Mouse (Mus musculus) olfactory bulb, adult 2 months (tissue): ENCODE results near the gene Cdk8. TPM values are rescaled to one million over a fixed set of nuclear protein-coding genes. Genes with fewer than 3 reads are reported as not detected.
A peak's percentile ranks its signal among the peaks of the same experiment; 100 is the strongest.

ENCODE experiments used
- H3K27ac ChIP-seq: fragments of 200-500 bp; 2 replicates; pipeline ENCODE4 v1.5.1; 2012; ENCODE audit warnings: low read depth, low read length; ENCODE audit not compliant: insufficient read depth
- H3K4me1 ChIP-seq: fragments of 200-500 bp; 2 replicates; pipeline ENCODE4 v1.6.1; 2012; ENCODE audit warnings: low read length; ENCODE audit not compliant: control insufficient read depth, insufficient read depth
- H3K4me3 ChIP-seq: fragments of 200-500 bp; 2 replicates; pipeline ENCODE4 v1.5.1; 2012; ENCODE audit warnings: mild to moderate bottlenecking, low read depth, low read length, moderate library complexity; ENCODE audit not compliant: insufficient read depth
- CTCF ChIP-seq: fragments of 200-500 bp; IDR thresholded peaks from 2 replicates; pipeline ENCODE4 v1.5.1; 2012; ENCODE audit warnings: low read depth, mild to moderate bottlenecking, low read length, moderate library complexity; ENCODE audit not compliant: insufficient read depth
- POLR2A ChIP-seq: fragments of 200-500 bp; IDR thresholded peaks from 2 replicates; pipeline ENCODE4 v1.6.1; 2012; ENCODE audit warnings: mild to moderate bottlenecking, low read depth, low read length, moderate library complexity; ENCODE audit not compliant: insufficient read depth
- WGBS: fragments of 180-500 bp; shearing (Covaris S2); methylation state at CpG from one replicate; pipeline ENCODE4 v1.1.7; 2018; 5-methylcytosine and 5-hydroxymethylcytosine counted together
- polyA plus RNA-seq: library from polyadenylated mRNA; stranded (reverse); fragments of >200 nt; gene quantifications from 2 replicates; pipeline ENCODE4 v1.2.4, GENCODE M21; 2012; ENCODE audit warnings: low replicate concordance; ENCODE audit not compliant: missing spikeins, insufficient read depth, insufficient read length

Gene Cdk8
- polyA plus RNA-seq, 1 experiment = not detected

DNA sequence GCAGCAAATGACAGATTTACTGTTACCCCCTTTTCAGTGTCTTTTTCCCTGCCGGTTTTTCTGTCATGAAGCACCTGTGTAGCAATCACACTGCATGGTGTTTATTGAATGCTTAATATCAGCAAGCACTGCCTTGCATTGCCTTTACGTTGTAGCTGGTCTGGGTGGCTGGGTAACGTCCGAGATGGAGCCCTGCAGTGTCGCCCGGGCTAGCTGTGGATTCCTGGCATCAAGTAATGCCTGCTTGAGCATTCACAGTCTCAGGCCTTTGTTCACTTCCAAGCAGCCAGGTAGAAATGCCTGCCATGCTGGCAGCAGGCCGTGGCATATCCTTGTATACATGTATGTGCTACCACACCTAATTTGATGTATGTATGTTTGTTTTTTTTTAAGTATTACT, 36.7 kb downstream of the Cdk8 start:
- Histone ChIP-seq H3K4me1 (no peaks in the 10 kb centered on the region; the same call in 1 of the 2 replicates), H3K4me3 (no peak overlapping the region), H3K27ac (no peak overlapping the region)
- 89% methylated on average over 7 of the region's 7 CpGs for WGBS
- TF ChIP-seq POLR2A (no peak), CTCF (no peak)

- WGBS = 91% methylated on average over 9 of the region's 9 CpGs
- no peak overlapping the region for H3K4me3 ChIP-seq
- H3K27ac ChIP-seq = no peak overlapping the region
- TF ChIP-seq CTCF = no peak
- TF ChIP-seq POLR2A = no peak
- peaks cover 3% of the 10 kb centered on the region for H3K4me1 ChIP-seq
Measured at GRCm38 (mm10) chr5:146270593-146270992, 39.6 kb downstream of the Cdk8 start.

DNA sequence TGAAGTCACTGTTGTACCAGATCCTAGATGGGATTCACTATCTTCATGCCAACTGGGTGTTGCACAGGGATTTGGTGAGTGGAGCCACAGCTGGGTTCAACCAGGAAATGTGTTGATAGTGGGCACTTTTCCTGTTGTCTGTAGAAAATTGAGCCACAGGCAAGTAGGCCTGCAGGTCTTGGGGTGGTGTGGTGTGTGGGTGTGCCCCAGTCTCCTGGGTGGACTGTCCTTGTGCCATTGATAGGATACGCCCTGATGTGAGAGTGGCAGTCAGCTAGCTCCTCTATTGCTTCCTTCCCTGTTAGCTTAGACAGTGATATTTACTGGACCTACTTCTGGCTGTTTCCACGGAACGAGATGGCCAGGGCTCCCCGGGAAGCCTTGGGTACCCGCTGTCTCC, 40.6 kb downstream of the Cdk8 start:
- no peak overlapping the region for H3K27ac ChIP-seq
- peaks cover 4% of the 10 kb centered on the region for H3K4me1 ChIP-seq
- 81% methylated on average over 5 of the region's 5 CpGs for WGBS
- no peak for TF ChIP-seq CTCF
- TF ChIP-seq POLR2A = no peak
- no peak overlapping the region for H3K4me3 ChIP-seq

- Histone ChIP-seq H3K4me1 (peaks cover 4% of the 10 kb centered on the region), H3K4me3 (no peak overlapping the region), H3K27ac (no peak overlapping the region)
- TF ChIP-seq CTCF (no peak), POLR2A (no peak)
- WGBS = 87% methylated on average over 4 of the region's 4 CpGs
Measured at GRCm38 (mm10) chr5:146273096-146273495, 42.1 kb downstream of the Cdk8 start.

GRCm38 (mm10) chr5:146274420-146275045, 43.5 kb downstream of the Cdk8 start:
- WGBS = 42% methylated on average over 4 of the region's 4 CpGs
- TF ChIP-seq POLR2A (no peak), CTCF (no peak)
- peaks cover 4% of the 10 kb centered on the region for H3K4me1 ChIP-seq
- H3K27ac ChIP-seq = peak overlapping the region; percentile 67
- no peak overlapping the region for H3K4me3 ChIP-seq

- Histone ChIP-seq H3K4me1 (peaks cover 7% of the 10 kb centered on the region), H3K4me3 (no peak overlapping the region), H3K27ac (no peak overlapping the region)
- 92% methylated on average over 4 of the region's 4 CpGs for WGBS
- TF ChIP-seq CTCF = no peak
- TF ChIP-seq POLR2A = no peak
Measured at GRCm38 (mm10) chr5:146277513-146277912, 46.5 kb downstream of the Cdk8 start.

DNA sequence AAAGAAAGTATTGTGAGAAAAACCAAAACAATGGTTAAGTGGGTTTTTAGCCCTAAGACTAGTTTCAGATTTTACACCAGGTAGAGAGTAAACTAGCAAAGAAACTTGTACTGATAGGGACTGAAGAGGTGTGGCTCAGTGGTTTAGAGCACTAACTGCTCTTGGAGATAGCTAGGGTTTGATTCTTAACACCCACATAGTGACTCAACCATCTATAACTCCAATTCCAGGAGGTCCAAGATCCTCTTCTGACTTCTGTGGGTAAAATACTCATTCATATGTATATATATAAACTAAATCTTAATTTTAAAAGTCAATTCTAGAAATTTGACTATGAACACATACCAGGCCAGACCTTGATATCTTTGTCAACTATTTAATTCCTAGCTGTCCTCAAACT, 49.0 kb downstream of the Cdk8 start:
- Histone ChIP-seq H3K4me1 (peaks cover 9% of the 10 kb centered on the region), H3K4me3 (no peak overlapping the region), H3K27ac (no peak overlapping the region)
- no peak for TF ChIP-seq POLR2A

DNA sequence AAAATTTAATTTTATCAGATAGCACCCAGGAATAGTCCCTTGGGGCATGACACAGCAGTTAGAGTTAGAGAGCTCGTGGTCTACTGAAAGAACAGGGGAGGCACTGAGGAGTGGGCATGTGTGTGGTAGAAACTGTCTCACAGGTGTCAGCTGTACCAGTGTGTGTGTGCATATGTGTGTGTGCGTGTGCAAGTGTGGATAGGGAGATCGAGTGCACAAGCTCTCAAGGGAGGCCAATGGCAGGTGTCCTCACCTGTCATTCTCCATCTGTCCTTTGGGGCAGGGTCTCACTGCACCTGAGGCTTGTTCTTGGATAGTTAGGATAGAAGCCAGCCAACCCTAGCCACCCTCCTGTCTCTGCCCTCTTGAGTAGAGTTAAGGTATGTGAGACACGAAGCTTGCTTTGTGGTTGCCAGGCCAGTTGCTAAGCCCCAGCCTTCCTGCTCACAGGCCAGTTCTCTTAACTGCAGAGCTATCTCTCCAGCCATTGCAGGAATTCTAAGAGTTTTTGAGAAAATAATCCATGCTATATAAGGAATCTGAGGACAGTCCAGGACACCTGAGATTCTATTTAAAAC, 50.3 kb downstream of the Cdk8 start:
- H3K27ac ChIP-seq = no peak overlapping the region
- no peak overlapping the region for H3K4me3 ChIP-seq
- WGBS = 93% methylated on average over 4 of the region's 4 CpGs
- TF ChIP-seq CTCF = no peak
- no peak for TF ChIP-seq POLR2A
- peaks cover 7% of the 10 kb centered on the region for H3K4me1 ChIP-seq

DNA sequence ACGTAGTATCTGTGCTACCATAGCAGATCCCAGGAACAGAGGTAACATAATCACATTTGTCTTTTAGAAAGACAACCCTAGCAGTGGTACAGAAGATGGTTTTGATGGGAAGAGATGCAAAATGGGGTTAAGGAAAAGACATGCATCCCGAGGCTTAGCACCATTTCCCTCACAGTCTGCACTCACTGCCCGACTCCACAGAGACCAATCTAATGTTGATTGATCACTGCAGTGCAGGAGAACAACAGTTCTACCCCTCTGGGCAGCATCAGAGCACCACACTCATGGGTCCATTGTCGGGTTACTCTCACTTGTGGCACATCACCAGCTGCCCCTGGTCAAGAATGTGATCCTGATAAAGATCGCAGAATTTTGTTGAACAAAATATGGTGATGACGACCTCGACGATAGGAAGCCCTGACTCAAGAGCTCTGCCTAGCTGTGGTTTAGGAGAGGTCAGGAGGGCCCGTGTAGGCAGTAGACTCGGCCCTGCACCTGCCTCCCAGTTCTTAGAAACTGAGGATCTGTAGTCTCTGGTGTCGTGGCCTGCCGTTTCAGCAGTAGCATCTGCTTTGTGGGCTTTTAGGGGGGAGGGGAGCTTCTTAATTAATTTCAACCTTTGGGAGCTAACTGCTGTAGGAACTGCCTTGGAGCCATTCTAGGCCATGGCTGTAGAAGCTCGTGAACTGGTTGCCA, 51.0 kb downstream of the Cdk8 start:
- Histone ChIP-seq H3K4me1 (peaks cover 7% of the 10 kb centered on the region), H3K27ac (no peak overlapping the region), H3K4me3 (no peak overlapping the region)
- TF ChIP-seq CTCF (no peak), POLR2A (no peak)
- whole genome bisulfite sequencing = 89% methylated on average over 13 of the region's 13 CpGs
